Mouse (Mus musculus): ENCODE measurements around the gene Rgma. TPM values are rescaled to one million over a fixed set of nuclear protein-coding genes. Genes with fewer than 3 reads are reported as not detected.

Rgma gene
- total and polyA plus RNA-seq, 3 experiments: 0.04 to 0.07 TPM; not detected in 1

- H3K4me2 ChIP-seq (ENCODE audit: insufficient read depth, low read depth, poor library complexity, severe bottlenecking): no peak overlapping the region
- H3K36me3 ChIP-seq (replicated peaks in 1 of 2; ENCODE audit: control insufficient read depth in 1 of 2, insufficient read depth in 1 of 2, low read length in 1 of 2): peaks cover 3 to 7% of the 10 kb centered on the region in 2 experiments
- no peaks in the 10 kb centered on the region for H3K27me3 ChIP-seq (replicated peaks)
- no peak overlapping the region for H3K27ac ChIP-seq (ENCODE audit: insufficient read depth, low read depth)
- H3K79me2 ChIP-seq (replicated peaks; ENCODE audit: control insufficient read depth, extremely low read depth, insufficient read depth, poor library complexity, severe bottlenecking): no peaks in the 10 kb centered on the region
- TF ChIP-seq JUN (IDR thresholded peaks at IDR 0.05; ENCODE audit: insufficient read depth, low read depth, low read length) (no peak), ETS1 (conservative IDR thresholded peaks at IDR 0.05; ENCODE audit: low read depth, low read length) (no peak), USF1 (IDR thresholded peaks at IDR 0.05; ENCODE audit: low read depth, low read length) (no peak), IRF4 (IDR thresholded peaks at IDR 0.05; ENCODE audit: low read depth, low read length) (no peak), SIN3A (IDR thresholded peaks at IDR 0.05; ENCODE audit: low read length) (no peak), ZNF384 (IDR thresholded peaks at IDR 0.05; ENCODE audit: low read depth, low read length) (no peak), POLR2AphosphoS2 (IDR thresholded peaks at IDR 0.05; ENCODE audit: low read depth, low read length) (no peak), NELFE (IDR thresholded peaks at IDR 0.05; ENCODE audit: low read depth, low read length) (no peak), SMC3 (IDR thresholded peaks at IDR 0.05; ENCODE audit: low read depth, low read length) (no peak), CHD1 (IDR thresholded peaks at IDR 0.05; ENCODE audit: low read depth, low read length) (no peak), MEF2A (IDR thresholded peaks at IDR 0.05; ENCODE audit: borderline replicate concordance, low read depth, low read length) (no peak)
- dilution Hi-C loops (cut with MboI; ENCODE audit: extremely low pct_ligation_motif_present, extremely low pct_unique_long_range_greater_than_20kb, low sequenced_read_pairs): no loop called here
- no peak overlapping the region for H3K4me3 ChIP-seq (replicated peaks in 1 of 3; ENCODE audit: low read depth in 2 of 3, low read length in 2 of 3, poor library complexity in 1 of 3)
- H3K9me3 ChIP-seq (replicated peaks; ENCODE audit: low read length): no peaks in the 10 kb centered on the region
- in situ Hi-C loops (cut with MboI; ENCODE audit: low pct_ligation_motif_present, low pct_unique_long_range_greater_than_20kb, low sequenced_read_pairs): no loop called here
- H3K9ac ChIP-seq (ENCODE audit: insufficient read depth, low read depth): no peak overlapping the region
- H3K4me1 ChIP-seq (ENCODE audit: control insufficient read depth in 1 of 2, insufficient read depth in 2 of 2): peaks cover 3 to 17% of the 10 kb centered on the region in 2 experiments; a peak in 2 of 4 replicates
- no peak for DNase-seq (ENCODE audit: extremely low read depth)
Measured at GRCm38 (mm10) chr7:73421278-73422015, 46.1 kb downstream of the Rgma start.

DNA sequence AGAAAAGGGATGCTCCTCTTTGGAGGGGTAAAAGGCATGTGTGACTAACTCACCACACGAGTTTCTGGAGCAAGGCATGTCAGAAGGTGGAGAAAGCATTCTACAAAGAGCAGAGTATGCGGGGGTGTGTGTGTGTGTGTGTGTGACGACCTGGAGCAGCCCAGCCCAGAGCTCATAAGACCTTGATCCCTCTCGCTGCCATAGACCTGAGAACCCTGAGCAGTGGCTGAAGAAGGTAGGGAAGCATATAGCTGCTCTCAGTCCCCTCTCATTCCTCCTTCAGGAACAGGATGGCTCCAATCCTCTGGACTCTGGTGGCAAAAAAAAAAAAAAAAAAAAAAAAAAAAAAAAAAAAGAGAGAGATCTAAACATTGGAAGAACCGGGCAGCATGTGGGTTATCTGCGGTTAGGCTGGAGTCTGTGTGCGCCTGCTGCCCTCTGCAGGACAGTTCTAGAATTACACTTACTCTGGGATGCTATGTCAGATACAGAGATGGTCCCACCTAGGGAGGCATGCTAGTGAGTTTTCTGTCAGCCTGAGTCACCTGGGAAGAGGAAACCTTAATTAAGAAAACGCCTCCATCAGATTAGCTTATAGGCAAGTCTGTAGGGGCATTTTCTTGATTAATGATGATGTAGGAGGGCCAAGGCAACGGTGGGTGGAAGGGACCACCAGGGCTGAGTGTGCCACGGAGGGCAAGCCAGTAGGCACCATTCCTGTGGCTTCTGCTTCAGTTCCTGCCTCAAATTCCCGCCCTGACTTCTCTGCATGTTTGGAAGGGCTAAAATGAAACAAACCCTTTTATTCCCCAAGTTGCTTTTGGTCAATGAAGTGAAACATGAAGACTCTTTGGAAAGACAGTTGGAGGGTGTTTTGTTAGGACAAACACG lies 47.2 kb downstream of the Rgma start:
- Histone ChIP-seq H3K4me2 (ENCODE audit: insufficient read depth, low read depth, poor library complexity, severe bottlenecking) (no peak overlapping the region), H3K27me3 (replicated peaks) (no peaks in the 10 kb centered on the region), H3K4me1 (ENCODE audit: control insufficient read depth in 1 of 2, insufficient read depth in 2 of 2) (peaks cover 3 to 17% of the 10 kb centered on the region in 2 experiments; a peak in 2 of 4 replicates), H3K9me3 (replicated peaks; ENCODE audit: low read length) (no peaks in the 10 kb centered on the region), H3K36me3 (replicated peaks in 1 of 2; ENCODE audit: control insufficient read depth in 1 of 2, insufficient read depth in 1 of 2, low read length in 1 of 2) (peaks cover 11 to 16% of the 10 kb centered on the region in 2 experiments), H3K4me3 (replicated peaks in 1 of 3; ENCODE audit: low read depth in 2 of 3, low read length in 2 of 3, poor library complexity in 1 of 3) (no peak overlapping the region), H3K27ac (ENCODE audit: insufficient read depth, low read depth) (no peak overlapping the region), H3K9ac (ENCODE audit: insufficient read depth, low read depth) (no peak overlapping the region), H3K79me2 (replicated peaks; ENCODE audit: control insufficient read depth, extremely low read depth, insufficient read depth, poor library complexity, severe bottlenecking) (no peaks in the 10 kb centered on the region)
- dilution Hi-C loops (cut with MboI; ENCODE audit: extremely low pct_ligation_motif_present, extremely low pct_unique_long_range_greater_than_20kb, low sequenced_read_pairs): no loop called here
- DNase-seq (ENCODE audit: extremely low read depth): peak; percentile 71
- TF ChIP-seq RAD21 (IDR thresholded peaks at IDR 0.05; ENCODE audit: low read depth, low read length) (peak; percentile 90), ZNF384 (IDR thresholded peaks at IDR 0.05; ENCODE audit: low read depth, low read length) (peak; percentile 94), CTCF (conservative IDR thresholded peaks at IDR 0.05 in 1 of 2, IDR thresholded peaks at IDR 0.05 in 1 of 2; ENCODE audit: low read depth in 2 of 2, low read length in 2 of 2) (peak; percentile 82 to 84), SMC3 (IDR thresholded peaks at IDR 0.05; ENCODE audit: low read depth, low read length) (peak; percentile 77), JUND (conservative IDR thresholded peaks at IDR 0.05; ENCODE audit: low read depth, low read length) (no peak), ETS1 (conservative IDR thresholded peaks at IDR 0.05; ENCODE audit: low read depth, low read length) (no peak)
- in situ Hi-C loops (cut with MboI; ENCODE audit: low pct_ligation_motif_present, low pct_unique_long_range_greater_than_20kb, low sequenced_read_pairs): no loop called here
